Comparison of ENCODE assay signal across 25 mouse cellular contexts in genomic region chr13:12829031-12829430, GRCm38 (mm10). TPM values are rescaled to one million over a fixed set of nuclear protein-coding genes. Genes with fewer than 3 reads are reported as not detected.
DNase-seq lines count a peak whose midpoint lies in the region; ATAC-seq and TF ChIP-seq lines count a peak whose summit lies in the region.
"Had no signal": no experiment of that assay in that cellular context is flagged by ENCODE, and none has a peak within 500 bp of the region (broad histone marks: within the 10 kb centered on the region; RNA-seq: fewer than 3 reads in every experiment).

No protein-coding gene starts in this region.

- no peak for ATAC-seq in midbrain, postnatal 0 days (ENCODE audit: low FRiP score)
- no peak for ATAC-seq in midbrain, embryonic 11.5 days (ENCODE audit: low FRiP score)
- ATAC-seq: inflammation-experienced regulatory T-cells, adult 6 months; intestine, postnatal 0 days had no signal

- peaks cover 41% of the 10 kb centered on the region for H3K9me3 ChIP-seq in midbrain, postnatal 0 days (ENCODE audit: low read length)
- peaks cover 34% of the 10 kb centered on the region for H3K9me3 ChIP-seq in midbrain, embryonic 11.5 days (ENCODE audit: control insufficient read depth, low read length)

- no peaks in the 10 kb centered on the region for H3K36me3 ChIP-seq in midbrain, postnatal 0 days (ENCODE audit: insufficient read depth, low read length)
- H3K36me3 ChIP-seq in midbrain, embryonic 11.5 days (ENCODE audit: control insufficient read depth, insufficient read depth, low read length) = no peaks in the 10 kb centered on the region
- H3K36me3 ChIP-seq: embryonic facial prominence, embryonic 12.5 days; forebrain, embryonic 12.5 days; G1E; heart, embryonic 10.5 days had no signal

- no peak overlapping the region for H3K27ac ChIP-seq in midbrain, postnatal 0 days (ENCODE audit: low read depth, low read length)
- H3K27ac ChIP-seq in midbrain, embryonic 11.5 days (ENCODE audit: low read depth, low read length) = no peak overlapping the region
- H3K27ac ChIP-seq: embryonic facial prominence, embryonic 12.5 days; forebrain, embryonic 12.5 days; heart, embryonic 10.5 days; hindbrain, embryonic 14.5 days had no signal

- peak; percentile 8 for DNase-seq in embryo, embryonic 11 days
- DNase-seq in embryo, embryonic 10.5 days (ENCODE audit: low spot score) = no peak
- DNase-seq in midbrain, postnatal 0 days (ENCODE audit: low spot score) = peak; percentile 24
- no peak for DNase-seq in midbrain, embryonic 11.5 days (ENCODE audit: low spot score, missing footprints)
- peak; percentile 54 for DNase-seq in NIH3T3 (ENCODE audit: low read depth)
- peak; percentile 3 for DNase-seq in mesoderm, embryonic 11.5 days (ENCODE audit: low read depth, low spot score)
- DNase-seq in urinary bladder, adult 18-20 months (ENCODE audit: low spot score in 2 of 2) = no peak
- no peak for DNase-seq in thymus, adult 18-20 months
- DNase-seq: adrenal gland, adult 8-10 months; adrenal gland, postnatal 36 days; cerebellum, adult 2 months; cerebellum, postnatal 10 days; gastrocnemius, postnatal 36 days; heart, adult 11 months; heart, postnatal 10 days; heart, postnatal 4 days had no signal

- no peak for TF ChIP-seq CTCF in midbrain, postnatal 0 days (IDR thresholded peaks at IDR 0.05)

- no peak overlapping the region for H3K4me2 ChIP-seq in midbrain, postnatal 0 days (ENCODE audit: low read depth, low read length, poor library complexity, severe bottlenecking)
- no peak overlapping the region for H3K4me2 ChIP-seq in midbrain, embryonic 11.5 days
- H3K4me2 ChIP-seq: embryonic facial prominence, embryonic 12.5 days; forebrain, embryonic 12.5 days; hindbrain, embryonic 14.5 days had no signal

- no peak overlapping the region for H3K9ac ChIP-seq in midbrain, postnatal 0 days (replicated peaks; ENCODE audit: low read length, poor library complexity, severe bottlenecking)
- H3K9ac ChIP-seq in midbrain, embryonic 11.5 days (ENCODE audit: low read length) = no peak overlapping the region
- H3K9ac ChIP-seq: embryonic facial prominence, embryonic 12.5 days; forebrain, embryonic 12.5 days; hindbrain, embryonic 14.5 days had no signal

- no peak overlapping the region for H3K4me3 ChIP-seq in midbrain, postnatal 0 days (ENCODE audit: low read depth, low read length)
- H3K4me3 ChIP-seq in midbrain, embryonic 11.5 days (ENCODE audit: low read depth, low read length) = no peak overlapping the region
- H3K4me3 ChIP-seq: embryonic facial prominence, embryonic 12.5 days; forebrain, embryonic 12.5 days; heart, embryonic 10.5 days had no signal

- H3K4me1 ChIP-seq in midbrain, postnatal 0 days (ENCODE audit: insufficient read depth, low read length) = no peaks in the 10 kb centered on the region
- no peaks in the 10 kb centered on the region for H3K4me1 ChIP-seq in midbrain, embryonic 11.5 days (ENCODE audit: control insufficient read depth, insufficient read depth, low read length)
- H3K4me1 ChIP-seq: embryonic facial prominence, embryonic 12.5 days; forebrain, embryonic 12.5 days; heart, embryonic 10.5 days had no signal

- no peaks in the 10 kb centered on the region for H3K27me3 ChIP-seq in midbrain, postnatal 0 days (ENCODE audit: insufficient read depth, low read length)
- H3K27me3 ChIP-seq in midbrain, embryonic 11.5 days (ENCODE audit: control insufficient read depth, insufficient read depth, low read length) = no peaks in the 10 kb centered on the region
- H3K27me3 ChIP-seq: embryonic facial prominence, embryonic 12.5 days; forebrain, embryonic 12.5 days had no signal

- 87% methylated on average over 5 of the region's 5 CpGs for WGBS in midbrain, postnatal 0 days
- WGBS in midbrain, embryonic 11.5 days = 86% methylated on average over 5 of the region's 5 CpGs

RNA-seq across cellular contexts. Expression of gene Prl2c3, which starts 29.2 kb away (rescaled TPM):
- total RNA-seq in midbrain, postnatal 0 days (2014; rRNA removed) = not detected in 2 replicates
- polyA plus RNA-seq in midbrain, postnatal 0 days (2015; fragmentation: Nextera tagmentation; extraction: Ambion mirVana) = not detected in 2 replicates
- polyA plus RNA-seq in midbrain, embryonic 11.5 days (2014; fragmentation: Nextera tagmentation; extraction: Ambion mirVana) = 0.50 TPM in 1 of 2 replicates, not detected in the other
- total RNA-seq: adrenal gland, adult 8-10 months; adrenal gland, postnatal 36 days; gastrocnemius, adult 8-10 months; gastrocnemius, postnatal 36 days; heart, postnatal 10 days; heart, postnatal 4 days had no signal
- polyA plus RNA-seq: embryonic facial prominence, embryonic 12.5 days; forebrain, embryonic 12.5 days; G1E; heart, embryonic 10.5 days; heart, embryonic 14.5 days; hindbrain, embryonic 14.5 days; inflammation-experienced regulatory T-cells, adult 6 months; intestine, postnatal 0 days had no signal

Comparison
In these comparisons a context has a peak if more than half of its experiments do, and no peak if none do; other contexts are left out.
1. DNase-seq: peak in embryo, embryonic 11 days (single experiment), midbrain, postnatal 0 days (single experiment), NIH3T3 (single experiment) and mesoderm, embryonic 11.5 days (single experiment); none in embryo, embryonic 10.5 days (single experiment), midbrain, embryonic 11.5 days (single experiment), urinary bladder, adult 18-20 months (0 of 2) and thymus, adult 18-20 months (0 of 2).